Mouse (Mus musculus): ENCODE measurements around the gene Zcrb1.

- TF ChIP-seq POLR2A (IDR thresholded peaks at IDR 0.05; ENCODE audit: borderline replicate concordance, extremely low read depth, insufficient read depth, insufficient read length, poor library complexity, severe bottlenecking) (no peak), CTCF (IDR thresholded peaks at IDR 0.05; ENCODE audit: borderline replicate concordance, extremely low read depth, insufficient read depth, insufficient read length) (no peak)
Measured at GRCm38 (mm10) chr15:93414456-93414855, 16.3 kb upstream of the Zcrb1 start.

All from brain, embryonic 14.5 days (tissue).